Mouse (Mus musculus) spleen, adult 2 months (tissue): ENCODE measurements at regions not wholly inside any gene's neighbourhood (a gene's known extent, or its start where the extent isn't known, plus 50 kb on each side); places are given as distances from the start of the nearest gene placed in this dataset.

Experiments used
- DNase-seq, 2 experiments: peaks; one replicate each; pipeline versions ENCODE4 v3.0.0 to v3.0.0-alpha.2; 2012 to 2021; ENCODE audit warnings: low spot score in 2 of 2, low read depth in 1 of 2
- H3K27ac ChIP-seq: fragments of 200-500 bp; 2 replicates; pipeline ENCODE4 v1.5.1; 2012; ENCODE audit warnings: low read length, inconsistent platforms; ENCODE audit not compliant: insufficient read depth
- H3K27me3 ChIP-seq: fragments of 200-500 bp; 2 replicates; pipeline ENCODE4 v1.6.1; 2012; ENCODE audit warnings: mild to moderate bottlenecking, moderate library complexity, low read length, inconsistent platforms; ENCODE audit not compliant: control insufficient read depth, insufficient read depth
- H3K36me3 ChIP-seq: fragments of 200-500 bp; 2 replicates; pipeline ENCODE4 v1.6.1; 2012; ENCODE audit warnings: mild to moderate bottlenecking, low read length, inconsistent platforms; ENCODE audit not compliant: control insufficient read depth, insufficient read depth
- H3K4me1 ChIP-seq: fragments of 200-500 bp; 2 replicates; pipeline ENCODE4 v1.6.1; 2011; ENCODE audit warnings: inconsistent platforms; ENCODE audit not compliant: control insufficient read depth, insufficient read depth, insufficient read length
- H3K4me3 ChIP-seq: fragments of 200-500 bp; 2 replicates; pipeline ENCODE4 v1.5.1; 2011; ENCODE audit warnings: mild to moderate bottlenecking, inconsistent platforms; ENCODE audit not compliant: insufficient read depth, insufficient read length; ENCODE audit errors: extremely low read depth
- CTCF ChIP-seq: fragments of 200-500 bp; IDR thresholded peaks from 2 replicates; pipeline ENCODE4 v1.5.1; 2011; ENCODE audit warnings: mild to moderate bottlenecking, inconsistent platforms; ENCODE audit not compliant: insufficient read depth, insufficient read length, insufficient replicate concordance; ENCODE audit errors: extremely low read depth
- POLR2A ChIP-seq: fragments of 200-500 bp; IDR thresholded peaks from 2 replicates; pipeline ENCODE4 v1.6.1; 2011; ENCODE audit warnings: low read depth, low read length, inconsistent platforms
- WGBS: fragments of 180-500 bp; shearing (Covaris S2); methylation state at CpG from one replicate; pipeline ENCODE4 v1.1.7; 2018; 5-methylcytosine and 5-hydroxymethylcytosine counted together

- Histone ChIP-seq H3K36me3 (no peaks in the 10 kb centered on the region), H3K27me3 (no peaks in the 10 kb centered on the region), H3K4me1 (no peaks in the 10 kb centered on the region), H3K27ac (no peak overlapping the region), H3K4me3 (no peak overlapping the region)
- no peak for TF ChIP-seq POLR2A
- no peak for TF ChIP-seq CTCF
- no peak for DNase-seq
- 60% methylated on average over 4 of the region's 4 CpGs for WGBS
These were observed 98.4 kb downstream of the Atp23 start for GRCm38 (mm10) chr10:126802732-126803131.

- WGBS = 64% methylated on average over 4 of the region's 4 CpGs
- Histone ChIP-seq H3K27ac (no peak overlapping the region), H3K4me1 (no peaks in the 10 kb centered on the region), H3K4me3 (no peak overlapping the region), H3K27me3 (no peaks in the 10 kb centered on the region), H3K36me3 (no peaks in the 10 kb centered on the region)
- DNase-seq = no peak
- TF ChIP-seq POLR2A (no peak), CTCF (no peak)
These were observed 101.8 kb downstream of the Atp23 start for GRCm38 (mm10) chr10:126799393-126799792.

- 67% methylated on average over 3 of the region's 3 CpGs for WGBS
- Histone ChIP-seq H3K4me3 (no peak overlapping the region), H3K27me3 (no peaks in the 10 kb centered on the region), H3K27ac (no peak overlapping the region), H3K4me1 (no peaks in the 10 kb centered on the region), H3K36me3 (no peaks in the 10 kb centered on the region)
- DNase-seq = no peak
- no peak for TF ChIP-seq POLR2A
- TF ChIP-seq CTCF = no peak
These were observed 108.0 kb downstream of the Atp23 start for GRCm38 (mm10) chr10:126793136-126793535.

- DNase-seq = no peak
- no peak for TF ChIP-seq POLR2A
- TF ChIP-seq CTCF = no peak
- 84% methylated on average over 10 of the region's 10 CpGs for WGBS
These were observed 108.8 kb downstream of the Atp23 start for GRCm38 (mm10) chr10:126792371-126792835.

GRCm38 (mm10) chr10:126788277-126788676, 112.9 kb downstream of the Atp23 start:
- TF ChIP-seq CTCF (no peak), POLR2A (no peak)
- 92% methylated on average over 5 of the region's 5 CpGs for WGBS

More at GRCm38 (mm10) chr10:126792371-126792835, 108.8 kb downstream of the Atp23 start:
- Histone ChIP-seq H3K27me3 (no peaks in the 10 kb centered on the region), H3K36me3 (no peaks in the 10 kb centered on the region), H3K4me1 (no peaks in the 10 kb centered on the region), H3K4me3 (no peak overlapping the region), H3K27ac (no peak overlapping the region)

GRCm38 (mm10) chr10:126783161-126783560, 118.0 kb downstream of the Atp23 start:
- Histone ChIP-seq H3K4me3 (no peak overlapping the region), H3K36me3 (no peaks in the 10 kb centered on the region), H3K4me1 (no peaks in the 10 kb centered on the region), H3K27ac (no peak overlapping the region), H3K27me3 (no peaks in the 10 kb centered on the region)
- WGBS = 90% methylated on average over 8 of the region's 8 CpGs
- no peak for DNase-seq
- TF ChIP-seq CTCF = no peak
- no peak for TF ChIP-seq POLR2A

More at GRCm38 (mm10) chr10:126788277-126788676, 112.9 kb downstream of the Atp23 start:
- Histone ChIP-seq H3K27ac (no peak overlapping the region), H3K27me3 (no peaks in the 10 kb centered on the region), H3K4me3 (no peak overlapping the region), H3K4me1 (no peaks in the 10 kb centered on the region), H3K36me3 (no peaks in the 10 kb centered on the region)
- no peak for DNase-seq

- no peak for TF ChIP-seq CTCF
- TF ChIP-seq POLR2A = no peak
- Histone ChIP-seq H3K27ac (no peak overlapping the region), H3K27me3 (no peaks in the 10 kb centered on the region), H3K4me3 (no peak overlapping the region), H3K4me1 (no peaks in the 10 kb centered on the region), H3K36me3 (no peaks in the 10 kb centered on the region)
- DNase-seq = no peak
- 81% methylated on average over 3 of the region's 3 CpGs for WGBS
These were observed 124.6 kb downstream of the Atp23 start for GRCm38 (mm10) chr10:126776603-126777002.
